Mouse (Mus musculus) C2C12 (cell line): ENCODE measurements around the gene 5730522E02Rik. TPM values are rescaled to one million over a fixed set of nuclear protein-coding genes. Genes with fewer than 3 reads are reported as not detected.

Experiments used
- H3K27me3 ChIP-seq: one replicate; pipeline ENCODE4 v1.6.1; 2011; ENCODE audit not compliant: control insufficient read depth, insufficient read depth, insufficient read length
- H3K36me3 ChIP-seq: one replicate; pipeline ENCODE4 v1.6.1; 2011; ENCODE audit not compliant: control insufficient read depth, insufficient read depth
- H3K4me3 ChIP-seq: one replicate; pipeline ENCODE4 v1.5.1; 2011; ENCODE audit warnings: mild to moderate bottlenecking, control low read depth; ENCODE audit not compliant: poor library complexity, insufficient read depth, severe bottlenecking
- H3K79me2 ChIP-seq: one replicate; pipeline ENCODE4 v1.6.1; 2011; ENCODE audit not compliant: control insufficient read depth, insufficient read depth
- H3K79me3 ChIP-seq: one replicate; pipeline ENCODE4 v1.6.1; 2011; ENCODE audit warnings: low read depth, control low read depth
- H3ac ChIP-seq: one replicate; pipeline ENCODE3; 2011; ENCODE audit warnings: low read depth; ENCODE audit not compliant: control insufficient read depth, insufficient read length
- CEBPB ChIP-seq: IDR thresholded peaks from one replicate; pipeline ENCODE4 v1.6.1; 2011; ENCODE audit warnings: low read depth, mild to moderate bottlenecking, control low read depth, moderate library complexity
- CTCF ChIP-seq: IDR thresholded peaks from one replicate; pipeline ENCODE4 v1.5.1; 2011; ENCODE audit not compliant: control insufficient read depth, insufficient read depth, insufficient read length
- FOSL1 ChIP-seq: IDR thresholded peaks from one replicate; pipeline ENCODE4 v1.8.0; 2011; ENCODE audit warnings: mild to moderate bottlenecking, low read length; ENCODE audit not compliant: poor library complexity, insufficient read depth, severe bottlenecking
- MAX ChIP-seq: IDR thresholded peaks from one replicate; pipeline ENCODE4 v1.6.1; 2011; ENCODE audit warnings: mild to moderate bottlenecking, control low read depth
- MYOD1 ChIP-seq: IDR thresholded peaks from one replicate; pipeline ENCODE4 v1.6.1; 2011; ENCODE audit warnings: low read depth; ENCODE audit not compliant: control insufficient read depth, insufficient read length
- MYOG ChIP-seq: IDR thresholded peaks from one replicate; pipeline ENCODE4 v1.6.1; 2011; ENCODE audit not compliant: control insufficient read depth, insufficient read length; ENCODE audit errors: extremely low read depth
- USF1 ChIP-seq: IDR thresholded peaks from one replicate; pipeline ENCODE4 v1.6.1; 2011; ENCODE audit warnings: low read depth, mild to moderate bottlenecking, control low read depth, moderate library complexity
- polyA plus RNA-seq: library from polyadenylated mRNA; unstranded; fragments of >200 nt; fragmentation: generic; extraction: Trizol; gene quantifications from one replicate; pipeline ENCODE4 v1.2.1, GENCODE M21; 2012; ENCODE audit warnings: missing spikeins

The 5730522E02Rik gene
- polyA plus RNA-seq, 1 experiment, result not detected

GRCm38 (mm10) chr11:25709892-25710291 lies 500.7 kb downstream of the 5730522E02Rik start:
- no peaks in the 10 kb centered on the region for H3K36me3 ChIP-seq
- H3K79me3 ChIP-seq, result no peaks in the 10 kb centered on the region
- TF ChIP-seq FOSL1 (no peak), CTCF (no peak), MYOD1 (no peak), MAX (no peak), USF1 (no peak), CEBPB (no peak), MYOG (no peak)
- no peak overlapping the region for H3K4me3 ChIP-seq
- H3K27me3 ChIP-seq, result no peaks in the 10 kb centered on the region
- no peaks in the 10 kb centered on the region for H3K79me2 ChIP-seq
- H3ac ChIP-seq, result no peak overlapping the region

DNA sequence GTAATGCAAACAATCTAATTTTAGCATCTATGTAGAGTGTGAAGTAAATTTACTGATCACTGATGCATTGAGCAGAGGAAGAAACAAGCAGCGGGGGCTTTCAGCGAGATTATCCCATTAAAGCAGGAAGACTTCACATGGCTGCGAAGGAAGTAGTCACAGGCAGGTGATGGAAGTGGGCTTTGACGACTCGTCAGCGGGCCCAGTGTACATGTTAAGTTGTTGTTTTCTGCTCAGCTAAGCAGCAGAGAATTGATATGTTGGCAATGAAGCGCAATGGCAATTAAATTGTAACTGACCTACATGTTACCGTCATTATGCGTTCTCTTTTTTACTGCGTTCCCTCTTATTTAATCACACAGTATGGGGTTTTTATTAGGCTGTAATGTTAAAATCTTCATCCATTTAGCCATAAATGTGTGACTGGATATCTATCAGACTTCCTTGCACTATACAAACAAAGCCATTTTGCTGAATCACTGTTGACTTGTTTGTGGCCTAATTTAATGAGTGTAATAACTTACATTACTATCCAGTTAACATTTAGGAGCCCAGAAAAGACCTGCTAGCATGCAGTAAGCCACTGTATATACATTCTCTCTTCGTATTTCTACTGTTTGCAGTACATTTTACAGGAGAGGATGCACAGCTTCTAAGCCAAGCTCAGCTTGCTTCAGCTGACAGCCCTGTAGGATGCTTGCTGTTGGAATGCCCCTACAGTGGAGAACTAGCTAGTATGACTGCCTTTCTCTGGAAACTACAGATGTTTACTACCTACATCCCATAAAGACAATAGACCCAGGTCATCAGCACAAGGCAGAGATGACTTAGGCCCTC lies 506.0 kb downstream of the 5730522E02Rik start:
- Histone ChIP-seq H3K79me2 (no peaks in the 10 kb centered on the region), H3K4me3 (no peak overlapping the region), H3K27me3 (no peaks in the 10 kb centered on the region), H3ac (no peak overlapping the region), H3K79me3 (no peaks in the 10 kb centered on the region), H3K36me3 (no peaks in the 10 kb centered on the region)
- TF ChIP-seq FOSL1, result no peak
- TF ChIP-seq MAX, result no peak
- TF ChIP-seq MYOD1, result no peak
- no peak for TF ChIP-seq CTCF
- TF ChIP-seq USF1, result no peak
- TF ChIP-seq CEBPB, result no peak
- no peak for TF ChIP-seq MYOG

DNA sequence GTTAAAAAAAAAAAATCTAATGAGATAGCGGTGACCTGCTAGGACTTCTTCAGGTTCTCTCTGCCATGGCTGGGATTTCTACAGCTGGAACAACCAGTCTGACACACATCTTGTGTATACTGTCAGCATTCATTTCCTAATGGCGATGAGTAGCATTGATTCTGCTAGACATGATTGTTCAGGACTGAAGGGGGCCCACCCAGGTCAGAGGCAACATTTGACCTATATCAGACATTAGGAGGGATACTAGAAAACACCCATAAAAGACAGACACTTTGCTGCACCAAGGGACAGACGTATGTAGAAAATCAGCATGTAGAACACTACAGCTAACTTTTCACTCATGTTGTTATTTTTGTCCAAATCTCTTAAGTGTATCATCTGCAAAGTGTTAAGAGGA lies 507.8 kb downstream of the 5730522E02Rik start:
- H3K4me3 ChIP-seq, result no peak overlapping the region
- no peaks in the 10 kb centered on the region for H3K79me2 ChIP-seq
- H3K27me3 ChIP-seq, result no peaks in the 10 kb centered on the region
- no peaks in the 10 kb centered on the region for H3K79me3 ChIP-seq
- no peak overlapping the region for H3ac ChIP-seq
- TF ChIP-seq FOSL1, result no peak
- no peak for TF ChIP-seq MYOD1
- TF ChIP-seq MYOG, result no peak
- no peak for TF ChIP-seq USF1
- no peak for TF ChIP-seq MAX
- no peak for TF ChIP-seq CEBPB
- no peaks in the 10 kb centered on the region for H3K36me3 ChIP-seq

DNA sequence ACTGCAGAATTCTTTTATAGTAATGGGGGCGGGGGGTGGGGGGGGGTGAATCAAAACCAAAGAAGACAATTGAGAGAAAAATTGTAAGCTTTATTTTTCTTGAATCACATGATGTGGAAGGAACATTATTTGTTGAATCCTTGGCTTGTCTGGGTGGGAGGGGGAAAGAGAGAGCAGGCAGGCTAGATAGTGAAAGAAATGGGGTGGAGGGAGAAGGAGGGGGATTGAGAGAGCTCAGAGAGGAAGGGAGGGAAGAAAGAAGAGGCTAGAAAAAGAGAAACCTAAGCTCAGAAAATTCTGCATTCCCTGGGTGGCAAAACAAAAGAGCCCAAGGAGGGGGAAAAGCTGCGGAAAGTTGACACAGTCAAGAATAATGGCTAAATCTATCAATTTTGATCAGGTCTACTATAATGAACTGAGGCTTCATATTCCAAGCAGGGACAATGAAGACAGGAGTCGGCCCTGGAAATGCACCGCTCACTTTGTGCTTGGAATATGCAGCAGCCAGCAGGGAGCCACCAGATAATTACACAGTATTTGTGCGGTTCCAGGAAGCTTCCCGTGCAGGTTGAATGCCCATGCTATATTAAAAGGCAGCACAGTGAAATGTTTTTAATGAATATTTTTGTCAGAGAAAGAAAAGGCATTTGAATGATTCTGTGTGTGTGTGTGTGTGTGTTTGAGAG lies 512.9 kb downstream of the 5730522E02Rik start:
- TF ChIP-seq FOSL1 (no peak), CTCF (no peak), MAX (no peak), CEBPB (no peak)
- Histone ChIP-seq H3K79me2 (no peaks in the 10 kb centered on the region), H3K4me3 (no peak overlapping the region), H3K27me3 (no peaks in the 10 kb centered on the region), H3K36me3 (no peaks in the 10 kb centered on the region), H3ac (no peak overlapping the region), H3K79me3 (no peaks in the 10 kb centered on the region)

GRCm38 (mm10) chr11:25696168-25696567 lies 514.4 kb downstream of the 5730522E02Rik start:
- no peak overlapping the region for H3K4me3 ChIP-seq
- H3K36me3 ChIP-seq, result no peaks in the 10 kb centered on the region
- TF ChIP-seq FOSL1 (no peak), CEBPB (no peak), MAX (no peak), CTCF (no peak), MYOD1 (no peak), USF1 (no peak), MYOG (no peak)
- H3K79me2 ChIP-seq, result no peaks in the 10 kb centered on the region
- H3K79me3 ChIP-seq, result no peaks in the 10 kb centered on the region
- H3ac ChIP-seq, result no peak overlapping the region
- no peaks in the 10 kb centered on the region for H3K27me3 ChIP-seq
